Mouse (Mus musculus) liver, embryonic 14.5 days (tissue): Measurements from ENCODE around the gene Klk11. TPM values are rescaled to one million over a fixed set of nuclear protein-coding genes. Genes with fewer than 3 reads are reported as not detected.

ENCODE experiments used
- ATAC-seq: fragments of 200-750 bp; cut with Nextera tagmentation; 2 replicates; pipeline ENCODE4 v1.8.0; 2017; ENCODE audit warnings: moderate number of reproducible peaks, mild to moderate bottlenecking, moderate library complexity; ENCODE audit not compliant: insufficient read depth
- DNase-seq, 3 experiments: peaks; one replicate each; pipeline ENCODE4 v3.0.0-alpha.2; 2012 to 2013; ENCODE audit warnings: low read depth in 3 of 3, low spot score in 3 of 3
- H3K27ac ChIP-seq: fragments of 300-500 bp; sonication (generic); 2 replicates; pipeline ENCODE4 v1.5.1; 2014; ENCODE audit warnings: moderate library complexity, mild to moderate bottlenecking, control low read depth, inconsistent platforms
- H3K27me3 ChIP-seq: fragments of 300-500 bp; sonication (generic); 2 replicates; pipeline ENCODE4 v1.6.1; 2014; ENCODE audit warnings: mild to moderate bottlenecking, low read length, moderate library complexity; ENCODE audit not compliant: control insufficient read depth, insufficient read depth
- H3K36me3 ChIP-seq: fragments of 300-500 bp; sonication (generic); replicated peaks from 2 replicates; pipeline ENCODE4 v1.6.1; 2014; ENCODE audit warnings: low read depth; ENCODE audit not compliant: control insufficient read depth, insufficient read depth
- H3K4me1 ChIP-seq, 2 experiments: fragments of 200-500 bp in 1 of 2; fragments of 300-500 bp in 1 of 2; sonication (generic) in 1 of 2; replicated peaks; 2 replicates each; pipeline ENCODE4 v1.6.1; 2012 to 2014; ENCODE audit warnings: antibody characterized with exemption in 1 of 2, inconsistent platforms in 1 of 2, low read length in 1 of 2; ENCODE audit not compliant: control insufficient read depth in 2 of 2, insufficient read depth in 2 of 2
- H3K4me2 ChIP-seq: fragments of 300-500 bp; sonication (generic); 2 replicates; pipeline ENCODE4 v1.6.1; 2014; ENCODE audit warnings: low read depth, mild to moderate bottlenecking, control low read depth, moderate library complexity
- H3K4me3 ChIP-seq, 2 experiments: fragments of 200-500 bp in 1 of 2; fragments of 300-500 bp in 1 of 2; sonication (generic) in 1 of 2; 2 replicates each; pipeline ENCODE4 v1.5.1; 2012 to 2014; ENCODE audit warnings: low read depth in 2 of 2, low read length in 2 of 2, mild to moderate bottlenecking in 2 of 2, control low read depth in 1 of 2, inconsistent platforms in 1 of 2, moderate library complexity in 1 of 2; ENCODE audit not compliant: insufficient read depth in 1 of 2
- H3K9ac ChIP-seq: fragments of 300-500 bp; sonication (generic); replicated peaks from 2 replicates; pipeline ENCODE4 v1.6.1; 2014; ENCODE audit warnings: mild to moderate bottlenecking, control low read depth, moderate library complexity
- H3K9me3 ChIP-seq: fragments of 300-500 bp; sonication (generic); 2 replicates; pipeline ENCODE4 v1.6.1; 2016; ENCODE audit warnings: low read length, mixed read lengths; ENCODE audit not compliant: control insufficient read depth
- CTCF ChIP-seq: IDR thresholded peaks from 2 replicates; pipeline ENCODE4 v1.5.1; 2016; ENCODE audit warnings: antibody characterized with exemption, low read depth, control low read depth
- EP300 ChIP-seq: IDR thresholded peaks from 2 replicates; pipeline ENCODE4 v1.6.1; 2016; ENCODE audit warnings: antibody characterized with exemption, low read depth
- WGBS: fragments of 180-500 bp; shearing (Covaris S2); extraction: QIAGEN DNeasy Blood & Tissue Kit; methylation state at CpG from one replicate; pipeline ENCODE4 v1.1.7; 2014; ENCODE audit not compliant: insufficient replicate concordance; 5-methylcytosine and 5-hydroxymethylcytosine counted together
- polyA plus RNA-seq, 2 experiments: library from polyadenylated mRNA; depleted of rRNA in 1 of 2; stranded (reverse) in 1 of 2; unstranded in 1 of 2; fragments of >200 nt; fragmentation: Nextera tagmentation in 1 of 2; extraction: Ambion mirVana in 1 of 2; gene quantifications; 2 replicates each; pipeline versions ENCODE4 v1.2.1 to v1.2.3; 2012 to 2014

Gene Klk11
- polyA plus RNA-seq, 2 experiments, result not detected

DNA sequence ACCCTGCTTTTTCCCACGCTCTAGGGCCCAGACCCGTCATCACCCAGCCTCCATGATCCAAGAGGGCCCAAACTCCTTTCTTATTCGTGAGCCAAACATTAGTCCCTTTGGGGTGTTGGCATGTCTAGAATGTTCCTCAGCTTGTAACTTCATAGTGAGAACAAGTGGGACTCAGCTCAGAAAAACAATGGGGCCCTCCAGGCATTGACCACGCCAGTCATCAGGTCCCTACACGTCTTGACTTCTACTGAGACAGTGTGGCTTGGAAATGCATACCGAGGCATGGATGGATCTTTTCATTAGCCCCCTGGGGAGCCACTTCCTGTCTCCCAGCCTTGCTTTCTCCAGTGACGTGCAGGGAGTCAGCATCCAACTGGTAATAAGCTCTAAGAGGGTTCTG, 25.5 kb downstream of the Klk11 start:
- H3K9me3 ChIP-seq, result no peaks in the 10 kb centered on the region

DNA sequence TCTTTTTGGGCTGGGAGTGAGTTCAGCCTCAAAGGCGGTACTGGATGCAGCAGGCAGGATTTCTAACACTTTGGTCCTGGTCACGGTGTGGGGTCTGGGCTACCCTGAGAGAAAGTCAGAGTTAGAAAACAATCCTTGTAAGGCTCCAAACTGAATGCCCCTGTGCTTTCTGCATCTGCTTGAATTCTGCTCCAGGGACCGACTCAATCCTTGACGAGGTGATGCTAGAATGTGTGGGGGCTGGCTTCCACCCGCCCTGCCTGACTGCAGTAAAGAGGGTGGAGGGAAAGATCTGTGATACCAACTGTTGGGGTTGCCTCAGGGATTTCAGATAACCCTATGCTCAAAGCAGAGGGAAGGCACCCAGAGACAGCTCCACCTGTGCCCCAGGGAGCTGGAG, 36.6 kb downstream of the Klk11 start, which contains the start of gene Klk7:
Gene Klk7 (plus strand): TSS at position 301 of the 400 bp plus-strand sequence.
- Histone ChIP-seq H3K9ac (no peak within 1 kb of the TSS), H3K9me3 (no peaks in the 10 kb centered on the region), H3K4me2 (no peak within 1 kb of the TSS), H3K27me3 (no peaks in the 10 kb centered on the region), H3K4me3 (no peak within 1 kb of the TSS), H3K27ac (no peak within 1 kb of the TSS), H3K36me3 (no peaks in the 10 kb centered on the region), H3K4me1 (no peaks in the 10 kb centered on the region)
- no peak for TF ChIP-seq EP300
- TF ChIP-seq CTCF, result no peak
- ATAC-seq (no peak), DNase-seq (no peak)
- WGBS, result 47% methylated on average over 5 of the region's 5 CpGs

More for the DNA sequence above, 25.5 kb downstream of the Klk11 start:
- no peak for ATAC-seq
- Histone ChIP-seq H3K4me3 (no peak overlapping the region), H3K36me3 (no peaks in the 10 kb centered on the region), H3K4me2 (no peak overlapping the region), H3K27ac (no peak overlapping the region), H3K4me1 (no peaks in the 10 kb centered on the region), H3K27me3 (peaks cover 15% of the 10 kb centered on the region), H3K9ac (no peak overlapping the region)
- no peak for DNase-seq
- TF ChIP-seq CTCF (no peak), EP300 (no peak)
- 52% methylated on average over 7 of the region's 7 CpGs for WGBS

DNA sequence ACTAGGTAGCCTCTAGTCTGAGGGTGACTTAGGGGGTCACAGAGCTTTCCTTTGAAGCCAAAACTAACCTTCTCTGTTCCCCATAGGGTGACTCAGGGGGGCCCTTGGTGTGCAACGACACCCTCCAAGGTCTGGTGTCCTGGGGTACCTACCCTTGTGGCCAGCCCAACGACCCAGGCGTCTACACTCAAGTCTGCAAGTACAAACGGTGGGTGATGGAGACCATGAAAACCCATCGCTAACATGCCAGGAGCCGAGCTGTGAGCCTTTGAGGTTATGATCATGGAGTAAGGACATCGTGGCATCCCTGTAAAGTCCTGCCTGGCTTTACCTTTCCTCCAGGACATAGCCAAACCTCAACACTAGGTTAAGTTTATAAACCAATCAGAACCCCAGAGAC, 40.8 kb downstream of the Klk11 start:
- no peak for DNase-seq
- no peak for TF ChIP-seq CTCF
- TF ChIP-seq EP300, result no peak
- Histone ChIP-seq H3K9me3 (no peaks in the 10 kb centered on the region), H3K4me3 (no peak overlapping the region), H3K27me3 (no peaks in the 10 kb centered on the region), H3K4me2 (no peak overlapping the region), H3K9ac (no peak overlapping the region), H3K36me3 (no peaks in the 10 kb centered on the region), H3K4me1 (no peaks in the 10 kb centered on the region), H3K27ac (no peak overlapping the region)
- no peak for ATAC-seq
- WGBS, result 59% methylated on average over 7 of the region's 7 CpGs

DNA sequence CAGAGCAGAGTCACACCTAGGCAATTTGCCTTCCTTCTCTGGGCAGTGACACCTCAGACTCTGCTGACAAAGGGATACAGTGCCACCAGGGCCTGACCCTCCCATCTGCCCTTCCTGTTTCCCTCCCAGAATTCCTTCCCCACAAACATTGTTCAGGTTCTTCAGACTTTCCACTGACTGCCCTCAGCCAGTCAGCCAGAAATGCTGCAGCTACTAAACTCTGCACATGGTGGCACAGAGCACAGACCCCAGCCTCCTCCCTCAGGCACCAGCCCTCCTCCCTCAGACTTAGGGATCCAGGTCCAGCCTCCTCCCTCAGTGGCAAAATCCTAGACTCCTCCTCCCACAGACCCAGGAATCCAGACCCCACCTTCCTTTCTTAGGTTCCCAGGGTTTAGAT, 42.3 kb downstream of the Klk11 start:
- no peaks in the 10 kb centered on the region for H3K27me3 ChIP-seq
- H3K9ac ChIP-seq, result no peak overlapping the region
- no peak overlapping the region for H3K4me3 ChIP-seq
- no peaks in the 10 kb centered on the region for H3K4me1 ChIP-seq
- H3K36me3 ChIP-seq, result no peaks in the 10 kb centered on the region
- no peaks in the 10 kb centered on the region for H3K9me3 ChIP-seq
- DNase-seq, result no peak
- no peak overlapping the region for H3K4me2 ChIP-seq
- ATAC-seq, result no peak
- TF ChIP-seq EP300 (no peak), CTCF (no peak)
- no peak overlapping the region for H3K27ac ChIP-seq

DNA sequence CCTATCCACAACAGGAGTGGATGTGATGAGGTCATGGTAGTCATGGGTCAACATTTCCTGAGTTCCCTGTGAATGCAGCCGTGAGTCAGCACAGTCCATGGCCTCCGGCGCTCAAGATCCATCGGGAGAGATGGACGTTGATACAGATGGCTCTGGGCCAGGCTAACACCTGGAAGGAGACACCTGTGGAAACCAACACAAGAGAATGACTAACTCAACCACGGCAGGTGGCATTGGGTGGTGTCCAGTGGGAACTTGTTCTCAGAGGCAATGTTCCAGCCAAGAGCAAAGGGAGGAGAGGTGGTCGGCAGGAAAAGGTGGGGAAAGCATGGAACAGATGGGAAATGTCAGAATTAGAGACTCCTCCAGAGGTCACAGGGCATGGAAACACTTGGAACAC, 47.2 kb downstream of the Klk11 start:
- H3K4me2 ChIP-seq, result no peak overlapping the region
- no peak overlapping the region for H3K9ac ChIP-seq
- 75% methylated on average over 7 of the region's 7 CpGs for WGBS
- DNase-seq (no peak), ATAC-seq (no peak)
- no peak overlapping the region for H3K4me3 ChIP-seq
- H3K27ac ChIP-seq, result no peak overlapping the region
- H3K9me3 ChIP-seq, result no peaks in the 10 kb centered on the region
- H3K27me3 ChIP-seq, result no peaks in the 10 kb centered on the region
- no peaks in the 10 kb centered on the region for H3K4me1 ChIP-seq
- TF ChIP-seq CTCF (no peak), EP300 (no peak)
- no peaks in the 10 kb centered on the region for H3K36me3 ChIP-seq

DNA sequence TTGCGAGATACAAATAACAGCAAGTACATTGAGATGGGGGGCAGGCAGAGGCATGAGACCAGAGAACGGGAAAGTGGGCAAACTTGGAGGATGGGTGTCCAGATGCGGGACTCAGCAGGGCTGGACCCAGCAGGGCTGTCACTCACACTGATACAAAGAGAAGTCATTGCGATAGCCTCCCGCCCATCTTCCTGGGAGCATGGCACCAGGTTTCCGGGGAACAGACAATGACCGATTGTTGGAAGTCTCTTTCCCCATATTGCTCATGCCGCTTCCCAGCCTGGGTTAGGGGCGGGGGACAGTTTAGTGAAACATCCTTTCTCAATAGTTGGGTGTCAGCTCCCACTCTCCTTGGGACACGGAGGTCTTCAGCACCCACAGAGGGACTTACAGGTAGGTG, 49.8 kb downstream of the Klk11 start, which contains the start of gene Klk6:
Gene Klk6 (plus strand): TSS at position 301 of the 400 bp plus-strand sequence.
- WGBS, result 67% methylated on average over 10 of the region's 10 CpGs
- no peak within 1 kb of the TSS for H3K4me3 ChIP-seq
- no peak within 1 kb of the TSS for H3K4me2 ChIP-seq
- ATAC-seq, result no peak
- no peak for DNase-seq
- no peak within 1 kb of the TSS for H3K9ac ChIP-seq
- no peaks in the 10 kb centered on the region for H3K27me3 ChIP-seq
- H3K36me3 ChIP-seq, result no peaks in the 10 kb centered on the region
- H3K9me3 ChIP-seq, result no peaks in the 10 kb centered on the region
- no peaks in the 10 kb centered on the region for H3K4me1 ChIP-seq
- no peak for TF ChIP-seq EP300
- no peak for TF ChIP-seq CTCF
- no peak within 1 kb of the TSS for H3K27ac ChIP-seq
